Mouse (Mus musculus) erythroblast, embryonic 14.5 days (primary cell): ENCODE measurements around the gene Hoxb7. TPM values are rescaled to one million over a fixed set of nuclear protein-coding genes. Genes with fewer than 3 reads are reported as not detected.

Experiments used
- H3K27me3 ChIP-seq: 2 replicates; pipeline ENCODE4 v1.6.1; 2012; ENCODE audit warnings: inconsistent platforms; ENCODE audit not compliant: control insufficient read depth
- H3K36me3 ChIP-seq: 2 replicates; pipeline ENCODE4 v1.6.1; 2012; ENCODE audit warnings: mild to moderate bottlenecking, inconsistent platforms; ENCODE audit not compliant: control insufficient read depth
- H3K4me1 ChIP-seq: 2 replicates; pipeline ENCODE4 v1.6.1; 2012; ENCODE audit warnings: inconsistent platforms; ENCODE audit not compliant: control insufficient read depth
- H3K4me3 ChIP-seq: replicated peaks from 2 replicates; pipeline ENCODE3; 2012; ENCODE audit warnings: moderate library complexity, mild to moderate bottlenecking, inconsistent platforms
- H3K9me3 ChIP-seq: 2 replicates; pipeline ENCODE4 v1.6.1; 2012; ENCODE audit warnings: low read length, inconsistent platforms, mixed read lengths; ENCODE audit not compliant: control insufficient read depth
- GATA1 ChIP-seq: IDR thresholded peaks from 2 replicates; pipeline ENCODE4 v1.6.1; 2012; ENCODE audit warnings: low read length, inconsistent platforms, mixed read lengths
- TAL1 ChIP-seq: IDR thresholded peaks from 3 replicates; pipeline ENCODE4 v1.6.1; 2012; ENCODE audit warnings: low read length, inconsistent platforms, mixed read lengths
- polyA plus RNA-seq: library from polyadenylated mRNA; stranded (reverse); fragments of >175 nt; gene quantifications from 2 replicates; pipeline ENCODE4 v1.2.3, GENCODE M21; 2012

The Hoxb7 gene
- polyA plus RNA-seq, 1 experiment: not detected

DNA sequence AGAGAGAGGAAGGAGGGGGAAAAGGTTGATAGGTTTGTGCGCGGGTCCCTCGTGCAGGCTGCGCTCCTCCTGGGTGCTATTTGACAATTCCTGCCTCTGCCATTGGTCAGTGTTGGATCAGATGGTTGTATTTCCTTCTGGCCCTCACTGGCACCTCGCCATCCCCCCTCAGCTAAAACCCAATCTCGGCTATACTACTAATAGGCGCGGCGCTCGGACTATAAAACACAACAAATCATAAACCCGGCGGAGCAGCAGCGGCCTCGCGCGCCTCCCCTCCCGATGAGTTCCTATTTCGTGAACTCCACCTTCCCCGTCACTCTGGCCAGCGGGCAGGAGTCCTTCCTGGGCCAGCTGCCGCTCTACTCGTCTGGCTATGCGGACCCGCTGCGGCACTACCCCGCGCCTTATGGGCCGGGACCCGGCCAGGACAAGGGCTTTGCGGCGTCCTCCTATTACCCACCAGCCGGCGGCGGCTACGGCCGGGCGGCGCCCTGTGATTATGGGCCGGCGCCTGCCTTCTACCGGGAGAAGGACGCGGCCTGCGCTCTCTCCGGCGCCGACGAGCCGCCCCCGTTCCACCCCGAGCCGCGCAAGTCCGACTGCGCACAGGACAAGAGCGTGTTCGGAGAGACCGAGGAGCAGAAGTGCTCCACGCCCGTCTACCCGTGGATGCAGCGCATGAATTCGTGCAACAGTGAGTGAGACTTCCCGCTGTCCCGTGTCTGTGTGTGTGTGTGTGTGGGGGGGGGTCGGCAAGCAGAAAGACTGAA lies 12.7 kb downstream of the Hoxb7 start:
- Histone ChIP-seq H3K36me3 (no peaks in the 10 kb centered on the region), H3K27me3 (peaks cover 100% of the 10 kb centered on the region), H3K4me3 (no peak overlapping the region), H3K4me1 (no peaks in the 10 kb centered on the region), H3K9me3 (no peaks in the 10 kb centered on the region)
- TF ChIP-seq TAL1: no peak
- TF ChIP-seq GATA1: no peak

DNA sequence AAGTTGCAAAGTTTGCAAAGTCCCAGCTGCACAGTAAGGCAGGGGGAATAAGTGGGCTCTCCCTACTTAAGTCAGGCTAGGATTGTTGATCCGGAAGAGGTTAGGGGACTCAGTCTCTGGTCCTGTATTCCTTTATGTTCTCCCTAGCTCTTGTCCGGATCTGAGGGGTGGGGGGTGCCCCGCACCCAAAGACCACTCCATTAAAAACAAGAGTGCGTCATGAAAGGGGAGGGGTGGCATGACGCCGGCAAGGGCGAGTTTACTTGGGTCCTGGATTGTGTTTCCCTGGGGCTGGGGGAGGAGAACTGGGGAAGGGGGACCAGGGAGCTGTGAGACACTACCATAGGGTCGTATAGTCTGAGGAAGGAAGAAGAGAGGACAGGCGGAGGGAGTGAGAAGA lies 13.4 kb downstream of the Hoxb7 start:
- Histone ChIP-seq H3K9me3 (no peaks in the 10 kb centered on the region), H3K27me3 (peaks cover 100% of the 10 kb centered on the region), H3K36me3 (no peaks in the 10 kb centered on the region), H3K4me3 (no peak overlapping the region), H3K4me1 (no peaks in the 10 kb centered on the region)
- TF ChIP-seq GATA1 (no peak), TAL1 (no peak)

DNA sequence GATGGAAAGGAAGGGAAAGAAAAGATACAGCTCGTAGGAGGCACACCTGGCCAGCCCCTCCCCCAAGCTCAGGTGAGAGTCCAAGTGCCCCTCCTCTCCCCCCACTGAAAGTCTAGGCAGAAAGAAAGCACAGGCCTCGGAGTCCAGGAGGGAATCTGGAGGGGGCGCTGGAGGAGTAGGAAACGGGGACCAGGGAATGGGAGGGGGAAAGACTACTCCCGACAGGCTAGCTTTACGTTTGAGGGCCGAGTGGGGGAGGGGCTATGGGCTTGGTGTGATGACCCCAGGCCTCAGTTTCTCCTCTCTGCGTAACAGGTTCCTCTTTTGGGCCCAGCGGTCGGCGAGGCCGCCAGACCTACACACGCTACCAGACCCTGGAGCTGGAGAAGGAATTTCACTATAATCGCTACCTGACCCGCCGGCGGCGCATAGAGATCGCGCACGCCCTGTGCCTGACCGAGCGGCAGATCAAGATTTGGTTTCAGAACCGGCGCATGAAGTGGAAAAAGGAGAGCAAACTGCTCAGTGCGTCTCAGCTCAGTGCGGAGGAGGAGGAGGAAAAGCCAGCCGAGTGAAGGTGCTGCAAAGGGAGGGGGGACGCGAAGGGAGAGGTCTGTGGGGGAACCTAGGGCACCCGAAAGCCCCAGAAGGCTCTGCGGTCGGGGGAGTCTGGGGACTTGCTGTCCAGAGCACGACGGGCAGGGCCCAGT lies 14.1 kb downstream of the Hoxb7 start:
- Histone ChIP-seq H3K4me3 (no peak overlapping the region), H3K27me3 (peaks cover 100% of the 10 kb centered on the region), H3K4me1 (no peaks in the 10 kb centered on the region), H3K36me3 (no peaks in the 10 kb centered on the region), H3K9me3 (no peaks in the 10 kb centered on the region)
- TF ChIP-seq GATA1 (no peak), TAL1 (no peak)

DNA sequence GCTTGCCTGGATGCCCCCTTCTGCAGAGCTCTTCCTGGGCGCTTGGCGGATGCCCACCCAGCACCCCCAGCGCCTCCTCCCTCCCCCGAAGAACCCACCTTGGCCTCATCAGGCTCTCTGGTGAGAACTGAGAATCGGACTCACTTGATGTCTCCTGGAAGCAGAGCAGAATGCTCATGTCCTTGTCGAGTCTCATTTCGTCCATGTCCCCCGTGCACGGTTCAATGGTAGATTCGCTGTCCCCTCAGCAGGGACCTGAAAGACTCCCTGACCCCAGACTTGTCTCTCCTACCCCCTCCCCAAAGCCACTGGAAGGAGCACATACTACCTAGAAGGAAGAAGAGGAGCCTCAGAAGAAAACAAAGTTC lies 14.6 kb downstream of the Hoxb7 start:
- Histone ChIP-seq H3K9me3 (no peaks in the 10 kb centered on the region), H3K4me3 (no peak overlapping the region), H3K27me3 (peaks cover 100% of the 10 kb centered on the region), H3K4me1 (no peaks in the 10 kb centered on the region), H3K36me3 (no peaks in the 10 kb centered on the region)
- TF ChIP-seq GATA1 (no peak), TAL1 (no peak)

DNA sequence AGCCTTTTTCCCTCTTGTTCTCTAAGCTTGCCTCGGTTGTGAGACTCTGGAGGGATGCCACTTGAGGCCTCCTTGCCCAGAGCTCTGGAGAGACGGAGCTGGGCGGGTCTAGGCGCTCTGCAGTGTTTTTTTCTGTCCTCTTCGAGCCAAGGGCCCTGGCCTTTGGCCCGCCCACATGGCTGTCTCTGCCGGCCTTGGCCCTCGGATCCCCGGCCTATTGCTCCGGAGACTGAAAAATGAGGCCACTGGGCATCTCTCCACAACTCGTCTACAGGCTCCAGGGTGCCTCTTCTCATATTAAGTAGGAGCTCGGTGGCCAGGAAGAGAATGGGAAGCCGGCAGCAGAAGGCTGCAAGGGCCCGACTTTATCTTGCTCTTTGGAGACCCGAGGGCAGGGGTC lies 15.4 kb downstream of the Hoxb7 start:
- H3K4me3 ChIP-seq: no peak overlapping the region
- TF ChIP-seq TAL1 (no peak), GATA1 (no peak)
- no peaks in the 10 kb centered on the region for H3K4me1 ChIP-seq
- H3K9me3 ChIP-seq: no peaks in the 10 kb centered on the region
- H3K36me3 ChIP-seq: no peaks in the 10 kb centered on the region
- peaks cover 100% of the 10 kb centered on the region for H3K27me3 ChIP-seq

DNA sequence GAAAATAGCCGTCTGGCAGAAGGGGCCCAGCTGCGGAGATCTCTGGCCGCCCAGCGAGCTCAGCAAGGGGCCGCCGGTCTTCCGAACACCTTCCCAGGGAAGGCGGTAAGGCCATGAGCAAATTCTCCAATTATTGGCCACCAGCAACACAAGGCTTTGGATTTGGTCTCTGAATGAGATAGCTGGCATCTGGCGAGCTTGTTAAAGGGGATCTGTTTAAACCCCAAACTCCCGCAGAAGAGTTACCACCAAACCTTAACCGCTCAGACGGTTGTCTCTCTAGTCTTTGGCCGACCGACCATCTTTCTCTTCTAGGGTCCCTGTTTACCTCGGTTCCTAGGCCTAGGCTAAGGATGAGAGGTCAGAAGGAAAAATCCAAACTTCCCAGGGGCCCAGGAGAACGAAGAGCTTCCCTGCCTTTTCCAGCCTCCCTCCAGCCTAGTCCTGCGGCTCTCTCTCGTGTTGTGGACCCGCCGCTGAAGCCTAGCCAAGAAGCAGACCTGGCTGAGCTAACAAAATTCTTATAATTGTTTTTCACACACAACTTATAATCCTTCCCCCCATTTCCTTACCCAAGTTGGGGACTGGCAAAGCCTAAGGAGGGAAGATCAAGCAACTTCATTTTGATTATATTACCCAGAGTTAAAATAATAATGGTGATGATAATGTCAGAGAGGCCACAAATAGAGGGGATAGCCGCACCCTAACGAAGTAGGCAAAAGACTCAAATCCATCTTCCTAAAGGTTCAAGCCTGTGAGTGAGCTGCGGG lies 16.1 kb downstream of the Hoxb7 start:
- no peak for TF ChIP-seq GATA1
- no peak for TF ChIP-seq TAL1
- H3K36me3 ChIP-seq: no peaks in the 10 kb centered on the region
- H3K27me3 ChIP-seq: peaks cover 100% of the 10 kb centered on the region
- no peaks in the 10 kb centered on the region for H3K9me3 ChIP-seq
- H3K4me1 ChIP-seq: no peaks in the 10 kb centered on the region
- H3K4me3 ChIP-seq: no peak overlapping the region

DNA sequence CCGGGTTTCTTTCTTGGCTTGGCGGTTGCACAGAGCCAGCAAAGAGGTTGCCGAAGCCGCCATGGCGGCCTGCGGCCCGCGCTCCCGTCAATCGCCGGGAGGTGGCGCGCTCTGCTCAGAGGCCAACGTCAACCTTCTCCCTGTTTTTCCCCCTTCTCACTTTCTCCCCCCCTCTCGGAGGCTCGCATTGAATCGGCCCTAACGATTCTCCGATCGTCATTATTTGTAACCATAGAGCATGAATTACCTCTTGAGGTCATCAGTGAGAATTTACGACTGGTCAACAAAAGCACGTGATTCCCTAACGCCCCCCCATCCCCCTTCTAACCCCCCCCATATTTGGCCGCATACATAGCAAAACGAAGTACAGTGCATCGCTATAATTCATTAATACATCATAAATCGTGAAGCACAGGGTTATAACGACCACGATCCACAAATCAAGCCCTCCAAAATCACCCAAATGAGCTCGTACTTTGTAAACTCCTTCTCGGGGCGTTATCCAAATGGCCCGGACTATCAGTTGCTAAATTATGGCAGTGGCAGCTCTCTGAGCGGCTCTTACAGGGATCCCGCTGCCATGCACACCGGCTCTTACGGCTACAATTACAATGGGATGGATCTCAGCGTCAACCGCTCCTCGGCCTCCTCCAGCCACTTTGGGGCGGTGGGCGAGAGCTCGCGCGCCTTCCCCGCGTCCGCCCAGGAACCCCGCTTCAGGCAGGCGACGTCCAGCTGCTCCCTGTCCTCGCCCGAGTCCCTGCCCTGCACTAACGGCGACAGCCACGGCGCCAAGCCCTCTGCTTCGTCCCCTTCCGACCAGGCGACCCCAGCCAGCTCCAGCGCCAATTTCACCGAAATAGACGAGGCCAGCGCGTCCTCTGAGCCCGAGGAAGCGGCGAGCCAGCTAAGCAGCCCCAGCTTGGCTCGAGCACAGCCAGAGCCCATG lies 17.0 kb downstream of the Hoxb7 start, which contains the start of gene Hoxb5:
Gene Hoxb5, plus strand, starts transcription at position 186 of the 949 bp plus-strand sequence.
- TF ChIP-seq TAL1 (no peak), GATA1 (no peak)
- Histone ChIP-seq H3K4me3 (no peak within 1 kb of the TSS), H3K36me3 (no peaks in the 10 kb centered on the region), H3K9me3 (no peaks in the 10 kb centered on the region), H3K27me3 (peaks cover 100% of the 10 kb centered on the region), H3K4me1 (no peaks in the 10 kb centered on the region)

DNA sequence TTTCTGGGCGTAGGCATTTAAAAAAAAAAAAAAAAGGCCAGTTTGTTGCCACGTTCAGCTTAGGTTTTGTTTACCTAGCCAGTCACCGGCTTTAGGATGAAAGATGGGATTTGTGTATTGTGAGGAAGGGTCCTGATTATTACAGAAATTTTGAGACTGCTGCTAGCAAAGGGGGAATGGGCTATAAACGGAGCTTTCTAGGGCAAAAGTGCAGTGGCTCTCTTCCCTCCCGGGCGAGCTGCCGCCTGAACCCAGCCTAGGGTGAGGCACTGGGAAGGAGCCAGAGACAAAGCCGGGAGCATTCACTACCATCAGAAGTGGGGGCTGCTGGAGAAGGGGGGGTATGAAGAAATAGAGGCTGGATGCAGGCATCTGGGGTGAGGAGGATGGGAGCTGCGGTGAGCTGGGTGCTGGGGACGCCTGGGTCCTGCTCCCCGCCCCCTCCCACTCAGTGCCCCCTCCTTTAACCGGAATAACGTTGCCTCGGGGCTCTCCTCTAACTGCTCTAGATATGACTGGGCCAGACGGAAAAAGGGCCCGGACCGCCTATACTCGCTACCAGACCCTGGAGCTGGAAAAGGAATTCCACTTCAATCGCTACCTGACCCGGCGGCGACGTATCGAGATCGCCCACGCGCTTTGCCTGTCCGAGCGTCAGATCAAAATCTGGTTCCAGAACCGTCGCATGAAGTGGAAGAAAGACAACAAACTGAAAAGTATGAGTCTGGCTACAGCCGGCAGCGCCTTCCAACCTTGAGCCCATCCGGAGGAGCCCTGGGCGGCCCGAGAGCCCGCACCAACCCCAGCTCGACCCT lies 18.2 kb downstream of the Hoxb7 start:
- no peak overlapping the region for H3K4me3 ChIP-seq

More for the DNA sequence above, 18.2 kb downstream of the Hoxb7 start:
- Histone ChIP-seq H3K4me1 (no peaks in the 10 kb centered on the region), H3K36me3 (no peaks in the 10 kb centered on the region), H3K27me3 (peaks cover 100% of the 10 kb centered on the region), H3K9me3 (no peaks in the 10 kb centered on the region)
- no peak for TF ChIP-seq GATA1
- no peak for TF ChIP-seq TAL1
